Mouse (Mus musculus): ENCODE data around the gene Gm21987. TPM values are rescaled to one million over a fixed set of nuclear protein-coding genes. Genes with fewer than 3 reads are reported as not detected.

Gm21987 gene
- polyA plus RNA-seq, 1 experiment from 2014 or later = not detected

GRCm38 (mm10) chr16:38348217-38348761, 1.4 kb downstream of the Gm21987 start:
- DNase-seq (ENCODE audit: low spot score) = no peak

DNA sequence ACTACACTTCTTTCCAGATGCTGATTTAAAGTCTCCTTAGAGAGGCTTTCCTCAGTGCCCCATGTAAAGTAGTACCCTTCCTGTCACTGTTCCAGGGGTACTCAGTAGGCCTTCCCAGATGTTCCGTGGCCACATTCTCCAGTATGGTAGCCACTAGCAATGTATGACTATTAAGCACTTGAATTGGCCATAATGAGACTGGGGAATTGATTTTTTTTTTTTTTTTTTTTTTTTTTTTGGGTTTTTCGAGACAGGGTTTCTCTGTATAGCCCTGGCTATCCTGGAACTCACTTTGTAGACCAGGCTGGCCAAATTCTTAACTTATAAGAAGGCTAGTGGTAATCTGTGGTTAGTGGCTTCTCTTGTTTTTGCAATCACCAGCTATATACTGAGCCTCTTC, 3.0 kb downstream of the Gm21987 start:
- DNase-seq (ENCODE audit: low spot score) = no peak

- no peak for DNase-seq (ENCODE audit: low spot score)
Measured at GRCm38 (mm10) chr16:38350361-38350855, 3.6 kb downstream of the Gm21987 start.

DNA sequence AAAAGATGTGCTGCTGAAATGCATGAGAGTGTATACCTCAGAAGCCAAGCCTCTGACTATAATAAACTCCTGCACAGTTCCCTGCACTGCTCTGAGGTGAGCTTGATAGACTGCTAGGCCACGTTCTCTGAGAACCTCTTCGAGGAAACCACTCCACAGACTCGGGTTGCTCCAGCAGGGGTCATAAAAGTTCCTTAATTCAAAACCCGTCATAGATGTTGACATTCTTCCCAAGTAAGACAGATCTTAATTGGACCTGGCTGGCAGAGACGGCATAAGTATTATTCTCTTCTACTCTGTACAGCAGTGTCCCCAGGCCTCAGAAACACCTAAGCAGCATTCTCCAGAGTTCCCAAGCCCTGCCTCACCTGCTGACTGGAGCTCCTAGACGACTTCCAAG, 4.1 kb downstream of the Gm21987 start:
- DNase-seq (ENCODE audit: low spot score) = no peak

DNA sequence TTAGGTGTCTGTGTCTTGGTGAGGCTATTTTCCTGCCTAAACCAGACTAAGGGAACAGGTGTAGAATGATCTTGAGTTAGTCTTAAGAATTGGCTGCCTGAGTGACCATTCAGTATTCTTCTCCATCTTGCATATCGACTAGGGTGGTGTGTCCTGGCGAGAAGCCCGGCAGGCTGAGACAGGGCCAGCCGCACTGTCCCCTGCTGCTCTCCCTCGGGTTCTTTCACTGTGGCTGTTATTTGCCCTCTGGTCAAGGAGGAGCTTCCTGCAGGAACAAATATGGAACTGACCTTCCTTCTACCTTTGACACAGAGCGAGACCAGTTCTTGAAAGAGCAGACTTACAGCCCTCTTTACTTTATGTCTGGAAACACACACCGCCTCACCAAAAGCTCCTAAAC, 5.2 kb downstream of the Gm21987 start:
- DNase-seq (ENCODE audit: low spot score) = no peak

GRCm38 (mm10) chr16:38352851-38353250, 6.0 kb downstream of the Gm21987 start:
- DNase-seq (ENCODE audit: low spot score) = peak; percentile 17

GRCm38 (mm10) chr16:38353642-38354041, 6.8 kb downstream of the Gm21987 start:
- peak; percentile 8 for DNase-seq (ENCODE audit: low spot score)

DNA sequence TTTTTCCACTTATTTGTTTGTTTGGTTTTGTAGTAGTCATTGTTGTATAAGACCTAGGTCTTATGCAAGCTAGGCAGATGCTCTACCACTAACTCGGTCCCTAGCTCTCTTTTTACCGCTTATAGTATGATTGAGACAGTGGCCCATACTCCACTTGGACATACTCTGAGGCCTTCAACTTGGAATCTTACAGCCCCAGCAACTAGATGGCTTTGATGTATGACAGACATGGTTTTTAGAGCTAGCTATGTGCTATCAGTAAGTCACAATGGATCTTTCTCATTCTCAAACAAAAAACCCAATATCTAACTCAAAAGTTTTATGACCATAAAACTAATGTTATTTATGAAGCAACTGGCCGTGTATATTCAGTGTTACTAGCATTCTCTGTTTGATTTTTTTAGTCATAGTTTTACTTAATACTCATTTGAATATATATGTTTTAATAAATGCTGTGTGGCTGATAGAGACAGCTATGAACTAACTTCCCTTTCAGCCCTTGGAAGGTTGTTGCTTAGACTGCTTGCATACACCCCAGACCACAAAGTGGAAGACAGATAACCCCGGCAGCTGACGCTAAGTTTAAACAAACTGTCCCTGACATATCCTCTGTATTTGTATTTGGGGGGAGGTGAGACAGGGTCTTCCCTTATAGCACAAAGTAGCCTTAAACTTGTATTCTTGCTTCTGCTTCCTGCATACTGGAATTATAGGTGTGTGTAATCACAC, 7.5 kb downstream of the Gm21987 start:
- DNase-seq (ENCODE audit: low spot score) = no peak

DNA sequence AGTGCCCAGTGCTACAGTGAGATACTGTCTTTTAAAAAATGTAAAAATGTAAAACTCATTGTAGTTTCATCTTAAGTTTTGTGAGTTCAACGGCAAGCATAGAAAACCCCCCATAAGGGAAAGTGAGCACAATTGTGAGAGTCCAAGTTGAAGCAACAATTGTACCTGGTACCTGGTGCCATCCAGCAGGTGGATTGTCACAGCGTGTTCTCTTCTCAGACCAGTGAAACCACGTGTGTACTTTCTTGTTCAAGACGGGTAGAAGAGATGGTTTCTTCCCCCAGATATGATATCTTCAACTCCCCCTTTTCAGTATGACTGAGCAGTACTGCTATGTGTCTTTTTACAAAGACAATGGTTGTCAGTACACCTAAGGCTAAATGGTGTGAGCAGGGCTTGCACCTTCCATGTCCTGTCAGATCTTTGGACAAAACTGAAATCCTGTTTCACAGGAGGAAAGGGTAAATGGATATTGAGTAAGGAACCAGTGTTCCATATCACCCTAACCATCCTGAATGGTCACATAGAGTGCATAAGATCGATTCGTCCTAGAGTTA, 11.5 kb downstream of the Gm21987 start:
- DNase-seq (ENCODE audit: low spot score) = no peak

DNA sequence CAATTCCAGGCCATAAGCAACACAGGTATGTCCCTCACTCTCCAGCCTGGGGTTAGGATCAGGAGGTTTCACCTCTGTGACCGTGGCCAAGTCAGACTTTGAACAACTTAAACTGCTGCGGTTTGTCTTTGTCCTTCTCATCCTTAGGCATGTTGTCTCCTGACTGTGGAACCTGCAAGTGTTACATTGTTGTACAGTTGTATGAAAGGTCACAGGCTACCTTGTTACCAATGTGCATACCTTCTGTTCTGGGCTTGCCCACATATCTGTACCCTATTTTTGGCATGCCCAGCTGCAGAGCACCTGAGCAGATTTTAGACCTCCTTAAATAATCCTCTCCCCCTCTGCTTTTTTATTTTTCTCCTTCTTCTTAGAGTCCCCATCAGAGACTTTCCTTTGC, 12.4 kb downstream of the Gm21987 start:
- DNase-seq (ENCODE audit: low spot score) = no peak

DNA sequence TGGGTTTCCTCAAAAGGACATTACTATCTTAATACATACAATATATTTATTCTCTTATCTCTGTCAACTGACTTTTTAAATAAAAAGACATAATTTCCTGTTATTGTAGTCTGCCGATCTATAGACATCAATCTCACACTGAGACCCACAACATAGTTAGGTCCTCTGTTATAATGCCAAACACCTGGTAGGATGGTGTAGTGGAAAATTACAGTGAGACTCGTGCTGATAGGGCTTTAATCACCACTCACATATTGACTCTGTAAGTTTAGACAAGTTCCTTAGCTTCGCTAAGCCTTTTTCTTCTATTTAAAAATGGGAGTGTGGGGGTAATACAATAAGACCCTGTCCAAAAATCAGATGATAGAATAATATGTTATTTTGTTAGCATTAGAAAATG, 13.0 kb downstream of the Gm21987 start:
- DNase-seq (ENCODE audit: low spot score) = no peak

GRCm38 (mm10) chr16:38360317-38360716, 13.5 kb downstream of the Gm21987 start:
- DNase-seq (ENCODE audit: low spot score) = no peak

- DNase-seq (ENCODE audit: low spot score) = no peak
Measured at GRCm38 (mm10) chr16:38361933-38362332, 15.1 kb downstream of the Gm21987 start, which contains the start of gene Popdc2. Popdc2 (plus strand) TSS chr16:38362209.

DNA sequence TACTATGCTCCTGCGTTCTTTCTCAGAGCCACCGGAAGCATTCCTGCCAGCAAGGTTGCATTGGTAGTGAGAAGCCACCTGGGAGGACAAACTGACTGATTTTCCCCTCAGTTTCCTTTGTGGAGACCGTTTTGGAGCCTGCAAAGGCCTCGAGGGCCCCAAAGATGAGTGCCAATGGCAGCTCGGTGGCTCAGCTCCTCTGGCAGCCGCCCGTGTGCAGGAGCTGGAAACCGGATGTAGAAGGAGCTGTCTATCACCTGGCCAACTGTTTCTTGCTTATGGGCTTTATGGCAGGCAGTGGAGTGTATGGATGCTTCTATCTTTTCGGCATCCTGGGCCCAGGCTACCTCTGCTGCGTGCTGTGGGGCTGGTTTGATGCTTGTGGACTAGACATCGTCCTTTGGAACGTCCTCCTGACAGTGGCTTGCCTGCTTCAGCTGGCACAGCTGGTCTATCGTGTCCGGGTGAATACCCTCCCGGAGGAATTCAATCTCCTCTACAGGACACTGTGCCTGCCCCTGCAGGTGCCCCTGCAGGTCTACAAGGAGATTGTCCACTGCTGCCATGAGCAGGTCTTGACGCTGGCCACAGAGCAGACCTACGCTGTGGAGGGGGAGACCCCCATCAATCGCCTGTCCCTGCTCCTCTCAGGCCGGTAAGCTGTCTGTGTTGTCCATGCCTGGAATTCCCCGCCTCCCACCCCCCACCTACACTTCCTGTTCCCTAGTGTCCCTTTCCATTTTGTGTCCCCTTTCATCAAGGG, 15.8 kb downstream of the Gm21987 start:
- DNase-seq (ENCODE audit: low spot score) = no peak

DNA sequence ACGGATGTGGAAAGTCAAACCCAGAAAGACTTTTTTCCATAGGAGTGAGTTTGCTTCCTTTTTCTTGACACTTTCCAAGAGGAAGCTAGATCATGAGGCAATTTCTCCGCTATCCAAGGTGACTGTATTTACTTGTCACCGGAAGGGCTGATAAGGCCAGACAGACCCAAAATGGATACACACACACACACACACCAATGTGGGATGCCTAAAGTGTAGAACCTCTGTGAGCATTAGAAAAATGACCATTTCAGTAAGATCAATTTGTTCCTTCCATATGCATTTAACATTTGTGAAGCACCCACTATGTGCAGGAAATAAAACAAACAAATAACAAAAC, 16.4 kb downstream of the Gm21987 start:
- DNase-seq (ENCODE audit: low spot score) = no peak

DNA sequence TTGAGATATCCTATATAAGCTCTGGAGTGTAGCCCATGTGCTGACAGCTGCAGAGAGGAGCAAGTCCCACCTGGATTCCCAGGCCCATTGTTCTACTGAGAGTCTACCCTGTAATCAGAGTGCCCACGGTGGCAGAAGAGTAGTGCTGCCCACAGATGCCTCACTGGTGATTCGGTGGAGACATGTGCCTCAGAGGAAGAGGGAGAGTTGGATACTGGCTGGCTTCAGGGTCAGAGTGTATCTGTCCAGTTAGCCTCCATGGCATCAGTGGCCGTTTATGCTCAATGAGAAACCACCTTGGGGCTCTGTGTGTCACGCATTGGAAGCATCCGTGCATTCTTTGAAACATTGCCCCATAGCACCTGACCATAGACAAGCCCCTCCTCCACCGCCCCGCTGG, 16.8 kb downstream of the Gm21987 start:
- DNase-seq (ENCODE audit: low spot score) = no peak

DNA sequence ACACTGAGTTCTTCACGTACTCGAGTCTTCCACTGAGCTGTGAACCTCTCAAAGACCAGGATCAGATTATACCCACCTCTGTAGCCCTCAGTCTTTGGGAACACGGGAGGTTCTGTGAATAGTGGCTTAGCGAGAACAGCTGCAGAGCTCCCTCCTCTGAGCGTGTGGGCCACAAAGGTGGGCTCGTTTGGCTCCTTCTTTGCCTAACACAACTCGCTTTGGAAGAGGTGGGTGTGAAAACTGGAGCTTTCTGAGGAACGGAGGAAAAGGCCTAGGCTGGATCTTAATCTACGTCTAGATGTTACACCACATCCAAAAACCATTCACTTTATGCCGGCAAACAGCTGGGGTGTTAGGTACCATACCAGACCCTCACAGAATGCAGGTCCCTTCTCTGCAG, 18.6 kb downstream of the Gm21987 start:
- DNase-seq (ENCODE audit: low spot score) = no peak

GRCm38 (mm10) chr16:38366231-38366630, 19.4 kb downstream of the Gm21987 start:
- no peak for DNase-seq (ENCODE audit: low spot score)

GRCm38 (mm10) chr16:38368336-38368735, 21.5 kb downstream of the Gm21987 start:
- DNase-seq (ENCODE audit: low spot score) = no peak

DNA sequence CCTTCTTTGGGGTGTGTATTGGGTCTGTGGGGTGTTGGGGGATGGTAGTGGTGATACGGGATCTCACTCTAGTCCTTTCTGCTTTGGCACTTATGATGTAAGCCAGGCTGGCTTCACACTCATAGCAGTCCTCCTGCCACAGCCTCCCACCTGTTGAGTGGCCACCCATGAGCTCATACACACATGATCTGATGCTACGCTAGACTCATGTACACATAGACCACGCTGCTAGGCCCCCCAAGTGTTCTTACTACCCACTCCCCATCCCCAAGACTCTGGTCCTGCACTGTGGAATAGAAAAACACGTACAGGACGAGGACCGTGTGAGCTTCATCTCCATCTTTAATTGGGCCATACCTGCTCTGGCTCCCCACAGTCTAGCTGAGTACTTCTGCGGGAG, 22.2 kb downstream of the Gm21987 start:
- DNase-seq (ENCODE audit: low spot score) = no peak

GRCm38 (mm10) chr16:38369431-38369830, 22.6 kb downstream of the Gm21987 start:
- no peak for DNase-seq (ENCODE audit: low spot score)

GRCm38 (mm10) chr16:38369992-38370484, 23.2 kb downstream of the Gm21987 start:
- no peak for DNase-seq (ENCODE audit: low spot score)

Data from thymus, postnatal 0 days (tissue).